Mouse (Mus musculus): ENCODE data around the gene Myo1h.

The Myo1h gene

GRCm38 (mm10) chr5:114407269-114407668 is 118.3 kb downstream of the Myo1h start:
- DNase-seq = no peak

- no peak for DNase-seq
Observed at GRCm38 (mm10) chr5:114407810-114408209, 118.8 kb downstream of the Myo1h start.

GRCm38 (mm10) chr5:114408846-114409245 is 119.9 kb downstream of the Myo1h start:
- DNase-seq = no peak

GRCm38 (mm10) chr5:114410429-114410828 is 121.5 kb downstream of the Myo1h start:
- no peak for DNase-seq

GRCm38 (mm10) chr5:114412361-114412998 is 123.5 kb downstream of the Myo1h start:
- DNase-seq = no peak

GRCm38 (mm10) chr5:114413067-114413735 is 124.2 kb downstream of the Myo1h start:
- no peak for DNase-seq
